Mouse (Mus musculus): Measurements from ENCODE around the gene Neurog3.

Neurog3 gene

DNA sequence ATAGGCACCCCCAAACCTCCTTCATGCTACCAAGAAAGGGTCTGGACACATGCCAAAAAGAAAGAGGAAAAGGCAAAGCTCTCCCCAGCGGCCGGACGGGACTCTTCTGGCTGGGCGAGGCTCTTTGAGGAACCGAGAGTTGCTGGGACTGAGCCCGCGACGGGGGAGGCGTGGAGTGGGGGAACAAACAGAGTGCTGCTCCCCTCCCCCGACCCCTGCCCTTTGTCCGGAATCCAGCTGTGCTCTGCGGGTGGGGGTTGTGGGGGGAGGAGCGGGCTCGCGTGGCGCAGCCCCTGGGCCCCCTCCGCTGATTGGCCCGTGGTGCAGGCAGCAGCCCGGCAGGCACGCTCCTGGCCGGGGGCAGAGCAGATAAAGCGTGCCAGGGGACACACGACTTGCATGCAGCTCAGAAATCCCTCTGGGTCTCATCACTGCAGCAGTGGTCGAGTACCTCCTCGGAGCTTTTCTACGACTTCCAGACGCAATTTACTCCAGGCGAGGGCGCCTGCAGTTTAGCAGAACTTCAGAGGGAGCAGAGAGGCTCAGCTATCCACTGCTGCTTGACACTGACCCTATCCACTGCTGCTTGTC is at the start of gene Neurog3:
TSS of gene Neurog3 (plus strand) at position 400 of the 591 bp plus-strand sequence.
- no peak for DNase-seq

GRCm38 (mm10) chr10:62086044-62086443 is 46.8 kb upstream of the Neurog3 start:
- DNase-seq, result peak; percentile 33 to 43

- DNase-seq, result no peak
These were observed 46.1 kb upstream of the Neurog3 start for GRCm38 (mm10) chr10:62086826-62087225.

GRCm38 (mm10) chr10:62088411-62088810 is 44.5 kb upstream of the Neurog3 start:
- DNase-seq, result no peak

- no peak for DNase-seq
These were observed 43.8 kb upstream of the Neurog3 start for GRCm38 (mm10) chr10:62089071-62089470.

GRCm38 (mm10) chr10:62089486-62089885 is 43.4 kb upstream of the Neurog3 start:
- no peak for DNase-seq

DNA sequence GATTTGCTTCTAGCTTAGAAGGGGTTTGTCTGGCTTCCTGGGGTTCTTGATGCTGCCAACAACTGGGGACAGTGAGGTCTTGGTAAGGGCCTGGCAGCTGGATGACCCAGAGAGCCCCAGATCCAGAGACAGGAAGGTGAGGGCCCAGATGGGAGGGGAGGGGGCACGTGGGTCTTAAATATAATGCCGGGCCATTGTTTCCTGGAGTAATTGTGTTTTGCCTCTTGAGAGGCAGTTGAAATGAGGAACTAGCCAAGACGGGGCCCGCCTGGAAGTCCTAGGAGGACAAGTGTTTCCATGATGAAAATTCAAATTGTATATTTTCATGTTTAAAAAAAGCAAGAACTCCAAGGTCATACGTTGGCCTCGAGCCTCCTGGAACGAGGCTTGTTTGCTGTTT is 39.0 kb upstream of the Neurog3 start:
- DNase-seq, result no peak

DNA sequence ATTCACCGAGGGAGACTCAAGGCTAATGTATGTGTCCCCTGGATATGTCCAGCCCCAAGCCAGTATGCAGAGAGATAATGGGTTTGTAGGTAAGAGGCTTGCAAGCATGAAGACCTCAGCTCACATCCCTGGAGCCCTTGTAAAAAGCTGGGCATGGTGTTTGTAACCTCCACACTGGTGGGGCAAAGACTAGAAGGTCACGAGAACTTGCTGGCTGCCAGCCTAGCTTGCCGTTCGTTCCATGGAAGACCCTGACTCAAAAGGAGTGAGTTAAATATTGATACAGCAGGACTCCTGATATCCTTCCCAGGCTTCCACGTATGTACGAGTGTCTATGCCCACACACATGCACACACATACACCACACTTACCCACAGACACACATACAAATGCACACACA is 38.5 kb upstream of the Neurog3 start:
- no peak for DNase-seq

- no peak for DNase-seq
These were observed 33.0 kb upstream of the Neurog3 start for GRCm38 (mm10) chr10:62099749-62100403.

- peak; percentile 85 to 87 for DNase-seq
These were observed 31.1 kb upstream of the Neurog3 start for GRCm38 (mm10) chr10:62101504-62102439.

DNA sequence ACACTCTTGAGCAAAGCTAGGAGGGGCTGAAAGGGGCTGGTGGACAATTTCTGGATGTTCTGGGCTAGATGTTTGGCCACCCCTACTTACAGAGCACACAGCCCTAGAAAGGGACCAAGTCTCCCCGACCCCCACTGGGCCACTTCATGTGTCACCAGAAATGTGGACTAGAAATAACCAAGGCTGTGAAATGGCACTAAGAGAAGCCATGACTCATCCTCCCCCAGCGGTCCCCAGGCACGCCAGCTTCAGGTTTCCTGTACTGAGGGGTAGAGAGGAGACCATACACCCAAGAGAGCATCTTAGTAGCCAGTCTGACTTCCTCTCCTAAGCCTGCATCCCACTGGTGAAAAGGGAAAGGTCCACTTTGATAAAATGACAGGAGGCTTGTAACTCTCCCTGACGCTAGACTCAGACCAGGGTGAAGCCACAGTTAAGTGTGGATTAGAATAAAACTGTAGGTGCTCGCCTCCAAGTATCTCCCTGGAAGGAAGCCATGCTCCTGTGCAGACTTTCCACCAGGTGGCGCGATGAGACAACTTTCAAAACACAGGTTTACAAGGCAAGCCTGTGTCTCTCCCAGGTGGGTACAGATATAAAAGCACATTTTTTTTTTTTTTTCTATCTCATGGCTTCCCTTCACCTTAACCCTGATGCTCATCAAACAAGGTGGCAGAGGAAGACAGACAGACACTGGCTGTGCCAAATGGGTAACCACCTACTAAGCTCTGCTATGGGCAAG is 27.9 kb upstream of the Neurog3 start:
- peak; percentile 75 to 80 for DNase-seq

DNA sequence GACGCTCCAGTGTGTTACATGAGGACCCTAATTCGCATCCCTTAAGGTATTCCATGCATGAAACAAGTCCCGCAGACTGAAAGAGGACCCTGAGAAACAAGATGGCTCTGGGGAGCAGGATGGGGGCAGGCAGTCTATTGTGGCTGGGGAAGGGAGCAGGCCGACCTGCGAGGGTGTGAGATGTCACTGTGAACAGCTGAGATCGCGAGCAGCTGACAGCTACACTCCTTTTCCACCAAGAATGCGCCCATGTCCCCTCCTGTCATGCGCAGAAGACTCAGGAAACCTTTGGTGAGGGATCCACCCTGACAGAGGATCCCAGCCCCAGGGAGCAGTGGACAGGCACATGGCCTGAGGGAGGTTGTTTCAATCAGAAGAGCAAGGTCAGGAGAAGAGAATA is 25.8 kb upstream of the Neurog3 start:
- DNase-seq, result no peak

DNA sequence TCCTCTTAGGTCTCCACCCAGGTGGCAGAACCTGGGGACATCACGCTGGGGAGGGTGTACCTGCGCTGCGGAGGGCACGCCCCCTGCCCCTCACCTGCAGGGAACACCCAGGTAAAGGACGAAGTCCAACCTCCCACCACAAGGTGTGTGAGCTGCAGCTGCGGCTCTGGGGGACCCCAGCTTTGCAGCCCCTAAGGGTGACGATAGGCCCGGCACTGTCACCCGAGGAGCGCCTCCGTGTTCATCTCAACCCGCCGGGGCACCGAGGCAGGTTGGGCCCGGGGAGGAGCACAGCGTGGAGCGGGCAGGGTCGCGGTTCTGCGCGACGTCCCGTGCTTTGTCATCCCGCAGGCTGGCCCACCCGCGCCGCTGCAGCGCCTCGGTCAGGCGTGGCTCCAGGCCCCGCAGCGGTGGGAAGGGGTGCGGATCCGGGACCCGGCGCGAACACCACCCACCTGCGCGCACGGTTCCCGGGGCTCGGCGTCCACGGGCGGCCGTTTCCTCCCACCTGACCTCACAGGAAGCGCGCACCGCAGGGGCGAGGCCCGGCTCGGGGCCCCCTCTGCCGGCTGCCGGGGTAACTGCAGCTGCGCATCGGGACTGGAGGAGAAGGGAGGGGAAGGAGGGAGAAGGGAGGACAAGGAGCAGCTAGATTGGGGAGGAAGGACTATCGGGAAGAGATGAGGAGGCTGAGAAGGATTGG is 22.2 kb upstream of the Neurog3 start:
- peak; percentile 92 to 95 for DNase-seq

DNA sequence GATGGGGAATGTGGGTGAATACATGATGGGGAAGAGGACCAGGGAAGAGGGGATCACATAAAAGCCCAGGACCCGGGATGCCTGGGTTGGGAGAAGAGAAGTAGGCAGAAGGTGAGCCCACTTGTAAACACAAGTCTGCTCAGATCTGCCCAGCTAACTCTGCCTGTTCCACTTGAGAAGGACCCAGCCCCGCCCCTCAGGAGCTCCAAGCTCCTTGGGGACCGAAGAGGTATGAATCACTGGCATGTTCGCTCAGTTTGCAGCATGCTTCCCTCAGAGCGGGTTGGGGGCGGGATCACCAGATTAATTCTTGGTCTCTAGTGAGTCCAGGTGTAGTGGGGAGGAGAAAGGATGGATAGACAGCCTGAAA is 21.7 kb upstream of the Neurog3 start:
- DNase-seq, result peak; percentile 38 to 55

- no peak for DNase-seq
These were observed 18.8 kb upstream of the Neurog3 start for GRCm38 (mm10) chr10:62113865-62114647.

GRCm38 (mm10) chr10:62127137-62127536 is 5.8 kb upstream of the Neurog3 start:
- no peak for DNase-seq

DNA sequence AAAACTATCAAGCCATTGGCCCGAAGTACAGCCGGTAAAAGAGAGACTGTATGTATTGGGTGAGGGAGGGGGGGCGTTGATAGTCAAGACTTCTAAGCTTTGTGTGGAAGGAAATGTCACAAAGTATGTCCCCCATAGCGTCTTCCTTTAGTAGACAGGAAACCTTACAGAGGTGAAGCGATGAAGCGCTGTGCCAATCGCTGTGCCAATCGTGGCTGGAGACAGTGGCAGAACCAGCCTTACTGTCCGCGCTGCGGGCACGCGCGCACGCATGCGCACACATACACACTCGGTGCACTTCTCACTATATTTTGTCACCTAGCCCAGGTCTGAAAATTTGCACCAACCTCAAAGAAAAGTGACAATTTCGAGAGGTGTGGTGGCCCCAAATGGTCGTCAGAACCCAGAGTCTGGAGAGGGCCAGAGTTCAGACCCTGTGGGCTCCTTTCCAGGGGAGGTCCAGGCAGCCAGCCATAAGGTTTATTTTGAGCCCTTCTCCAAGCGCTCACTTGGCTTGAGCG is 5.1 kb upstream of the Neurog3 start:
- no peak for DNase-seq

DNA sequence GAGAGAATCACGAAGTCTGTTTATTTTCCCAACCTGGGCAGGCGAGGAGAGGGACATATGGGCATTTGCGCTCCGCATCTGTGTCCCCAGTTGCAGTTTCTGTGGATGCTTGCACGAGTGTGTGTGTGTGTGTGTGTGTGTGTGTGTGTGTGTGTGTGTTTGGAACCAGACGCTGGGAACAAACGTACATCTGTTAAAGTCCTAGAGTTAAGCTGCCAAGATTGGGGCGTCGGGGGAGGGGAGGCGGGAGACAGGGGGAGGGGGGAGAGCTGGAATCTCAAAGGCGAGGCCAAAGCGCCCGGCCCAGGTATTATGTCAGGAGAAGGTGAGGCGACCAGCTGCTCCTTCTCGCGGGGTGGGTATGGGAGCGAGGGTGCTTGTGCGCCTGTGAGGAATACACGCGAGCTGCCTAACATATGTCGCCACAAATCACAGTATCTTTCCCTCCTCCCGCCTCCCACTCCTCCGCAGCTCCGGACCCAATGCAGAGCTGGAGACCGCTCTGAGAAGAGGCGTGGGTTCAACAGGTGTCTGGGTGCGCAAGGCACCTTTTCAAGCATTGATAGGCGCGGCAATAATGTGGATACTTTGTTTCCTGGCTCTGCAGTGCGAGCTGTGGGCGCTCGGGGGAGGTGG is 4.5 kb upstream of the Neurog3 start:
- DNase-seq, result no peak

GRCm38 (mm10) chr10:62135696-62136470 is 3.0 kb downstream of the Neurog3 start:
- no peak for DNase-seq

DNA sequence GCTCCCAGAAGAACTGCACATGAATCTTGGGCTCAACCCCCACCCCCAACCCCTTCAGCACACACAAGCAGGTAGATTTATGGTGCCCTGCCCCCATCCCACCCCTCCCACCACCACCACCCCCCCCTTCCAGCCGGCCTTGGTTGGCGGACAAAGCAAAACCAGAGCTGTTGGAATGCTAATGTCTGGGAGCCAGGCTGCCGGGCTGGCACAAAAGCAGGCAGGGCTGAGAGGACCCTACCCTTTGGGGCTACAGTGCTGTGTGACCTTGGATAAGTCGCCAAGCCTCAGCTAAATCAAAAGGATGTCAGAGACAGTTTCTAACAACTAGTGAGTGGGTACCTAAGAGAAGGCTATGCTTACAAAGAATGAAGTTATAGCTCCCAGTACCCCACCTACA is 4.3 kb downstream of the Neurog3 start:
- no peak for DNase-seq
